Mouse (Mus musculus) embryo, embryonic 11.5 days (tissue): ENCODE measurements around the gene Cd3eap.

Experiments used
- DNase-seq: peaks from one replicate; pipeline ENCODE4 v3.0.0-alpha.2; 2012; ENCODE audit warnings: low read depth, low spot score

Cd3eap gene

GRCm38 (mm10) chr7:19331910-19332309 is 27.4 kb downstream of the Cd3eap start:
- no peak for DNase-seq

DNA sequence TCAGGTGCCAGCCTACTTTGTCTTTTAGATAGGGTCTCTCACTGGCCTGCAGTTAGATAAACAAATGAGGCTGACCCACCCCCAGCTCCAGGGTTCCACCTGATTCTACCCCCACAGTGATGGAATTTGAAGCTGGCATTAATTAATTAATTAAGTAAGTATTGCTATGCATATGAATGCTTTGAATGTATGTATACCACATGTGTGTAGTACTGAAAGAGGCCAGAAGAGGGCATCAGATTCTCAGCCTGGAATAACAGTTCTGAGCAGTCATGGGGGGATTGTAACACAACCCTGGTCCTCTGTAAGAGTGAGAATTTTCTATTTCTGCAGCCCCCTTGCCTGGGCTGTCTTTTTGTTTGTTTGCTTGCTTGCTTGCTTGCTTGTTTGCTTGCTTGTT is 30.9 kb downstream of the Cd3eap start:
- DNase-seq: no peak

DNA sequence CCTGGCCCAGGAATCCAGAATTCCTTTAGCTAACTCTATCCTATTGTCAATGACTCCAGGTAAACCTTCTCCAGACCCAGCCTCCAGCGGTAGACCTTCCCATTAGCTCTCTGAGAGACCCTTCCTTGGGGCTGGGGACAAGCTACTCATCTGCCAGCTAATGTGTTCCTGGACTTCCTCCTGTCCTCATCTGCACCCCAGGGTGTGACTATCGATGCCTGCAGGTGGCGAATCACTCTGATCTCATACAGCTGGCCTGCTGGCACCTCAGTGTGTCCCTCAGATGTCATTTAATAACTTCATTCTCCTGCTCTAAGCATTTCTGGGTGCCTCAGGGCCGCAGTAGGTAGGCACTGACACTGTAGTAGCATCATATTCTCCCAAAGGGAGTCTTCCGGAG is 31.5 kb downstream of the Cd3eap start:
- no peak for DNase-seq

- peak; percentile 80 for DNase-seq
Measured at GRCm38 (mm10) chr7:19327128-19327527, 32.2 kb downstream of the Cd3eap start.

DNA sequence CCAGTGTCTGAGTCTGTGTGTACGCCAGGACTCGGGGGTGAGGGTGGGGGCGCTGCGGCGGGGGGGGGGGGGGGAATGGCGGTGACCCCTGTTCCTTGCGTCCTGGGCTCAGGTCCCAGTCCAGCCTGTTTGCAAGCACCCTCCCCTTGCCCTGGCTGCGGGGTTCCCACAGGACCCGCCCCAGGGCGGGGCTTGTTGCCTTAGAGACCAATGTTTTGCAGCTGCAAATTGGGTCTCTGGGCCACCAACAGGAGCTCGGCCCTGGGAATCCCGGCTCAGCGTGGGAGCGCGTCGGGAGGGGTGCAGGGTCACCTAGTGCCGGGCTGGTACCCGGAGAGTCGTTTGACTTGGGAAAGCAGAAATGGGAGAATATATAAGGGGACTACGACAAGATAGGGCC is 32.9 kb downstream of the Cd3eap start:
- peak; percentile 75 for DNase-seq

GRCm38 (mm10) chr7:19325262-19326199 is 33.8 kb downstream of the Cd3eap start:
- DNase-seq: no peak

DNA sequence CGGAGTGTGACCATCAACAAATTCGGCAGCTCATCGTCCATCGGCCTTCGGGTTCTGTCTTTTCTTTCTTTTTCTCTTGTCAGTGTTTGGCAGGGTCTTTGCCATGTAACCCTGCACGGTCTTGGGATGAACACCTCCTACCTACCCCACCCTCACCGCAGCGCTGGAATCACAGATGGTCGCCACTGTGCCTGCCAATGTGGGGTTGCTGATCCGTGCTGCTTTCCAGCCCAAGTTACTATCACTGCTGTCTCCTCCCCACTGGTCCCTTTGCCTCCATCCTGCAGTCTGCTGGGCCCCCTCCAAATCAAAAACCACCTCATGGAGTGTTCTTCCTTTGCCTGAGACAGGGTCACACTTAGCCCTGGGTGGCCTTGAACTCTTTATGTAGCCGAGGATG is 35.1 kb downstream of the Cd3eap start:
- DNase-seq: no peak

- DNase-seq: no peak
Measured at GRCm38 (mm10) chr7:19322489-19322888, 36.8 kb downstream of the Cd3eap start.

DNA sequence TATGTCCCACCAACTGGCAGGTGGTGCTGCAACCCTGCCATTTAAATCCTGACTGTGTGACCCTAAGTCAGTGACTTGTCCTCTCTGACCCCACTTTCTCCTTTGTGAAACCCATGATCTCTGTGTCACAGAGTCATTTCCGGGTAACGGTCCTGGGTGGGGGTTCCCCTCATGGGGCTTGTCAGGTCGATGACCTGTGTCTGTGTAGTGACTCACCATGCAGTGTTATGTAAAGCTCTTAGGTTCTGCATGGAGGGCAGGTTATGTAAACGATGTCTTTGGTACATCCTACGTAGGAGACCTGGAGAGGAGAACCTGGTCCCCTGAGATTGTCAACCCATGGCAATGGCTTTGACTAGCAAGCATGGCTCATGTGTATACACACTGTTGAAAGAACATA is 37.8 kb downstream of the Cd3eap start:
- DNase-seq: no peak

DNA sequence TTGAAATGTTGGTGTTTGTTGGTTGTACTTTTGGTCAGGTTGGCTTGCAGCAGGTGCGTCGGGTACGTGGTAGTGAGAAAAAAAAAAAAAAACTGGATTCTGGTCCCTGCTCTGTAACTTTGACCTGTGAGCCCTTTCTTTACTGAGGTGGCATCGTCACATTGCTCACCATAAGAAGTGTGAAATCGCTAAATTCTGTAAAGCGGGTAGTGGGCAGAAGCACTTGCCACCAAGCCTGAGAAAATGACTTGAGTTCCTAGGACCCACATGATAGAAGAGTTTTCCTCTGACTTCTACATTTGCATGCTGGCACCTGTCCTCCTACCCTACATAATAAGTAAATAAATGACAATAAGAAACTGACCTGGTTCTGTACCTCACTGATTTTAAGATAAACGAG is 38.6 kb downstream of the Cd3eap start:
- DNase-seq: no peak

DNA sequence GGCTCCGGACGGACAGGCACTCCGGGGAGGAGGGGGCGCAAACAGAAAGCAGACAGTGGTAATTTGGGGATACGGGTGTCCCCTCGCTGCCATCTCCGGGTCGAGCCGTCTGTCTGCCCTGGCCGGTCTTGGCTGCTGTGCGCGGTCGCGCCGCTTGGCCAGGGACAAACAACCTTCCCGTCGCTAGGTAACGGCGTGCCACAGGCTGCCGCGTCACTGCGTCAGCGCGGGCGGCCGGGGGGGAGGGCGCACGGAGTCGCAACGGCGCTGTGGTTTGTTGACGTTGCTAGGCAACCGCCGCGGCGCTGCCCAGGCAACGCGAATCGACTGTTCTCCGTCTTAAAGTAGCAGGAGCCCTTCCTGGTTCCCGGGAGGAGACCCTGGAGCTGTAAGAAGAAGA is 39.4 kb downstream of the Cd3eap start:
- DNase-seq: peak; percentile 96

- no peak for DNase-seq
Measured at GRCm38 (mm10) chr7:19319458-19319857, 39.8 kb downstream of the Cd3eap start.

- DNase-seq: no peak
Measured at GRCm38 (mm10) chr7:19318676-19319075, 40.6 kb downstream of the Cd3eap start.

DNA sequence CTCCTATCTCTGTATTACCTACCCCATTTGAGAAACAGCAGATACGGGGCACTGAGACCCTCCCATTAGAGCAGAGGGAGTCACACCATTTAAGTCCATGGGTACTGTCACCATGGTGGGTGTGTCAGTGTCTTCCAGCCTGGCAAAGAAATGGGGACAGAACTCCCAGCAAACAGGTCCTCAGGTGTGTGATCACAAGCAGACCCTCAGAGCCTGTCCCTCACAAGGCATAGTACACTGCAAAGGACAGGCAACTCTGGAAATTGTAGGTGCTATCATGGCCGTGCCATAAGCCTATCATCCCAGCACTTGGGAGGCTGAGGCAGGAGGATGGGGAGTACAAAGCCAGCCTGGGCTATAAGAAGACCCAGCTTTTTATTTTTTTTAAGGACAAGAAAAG is 41.1 kb downstream of the Cd3eap start:
- no peak for DNase-seq

GRCm38 (mm10) chr7:19316451-19317161 is 42.7 kb downstream of the Cd3eap start:
- DNase-seq: no peak

GRCm38 (mm10) chr7:19314033-19314432 is 45.2 kb downstream of the Cd3eap start:
- no peak for DNase-seq

GRCm38 (mm10) chr7:19311991-19312390 is 47.3 kb downstream of the Cd3eap start:
- DNase-seq: no peak

DNA sequence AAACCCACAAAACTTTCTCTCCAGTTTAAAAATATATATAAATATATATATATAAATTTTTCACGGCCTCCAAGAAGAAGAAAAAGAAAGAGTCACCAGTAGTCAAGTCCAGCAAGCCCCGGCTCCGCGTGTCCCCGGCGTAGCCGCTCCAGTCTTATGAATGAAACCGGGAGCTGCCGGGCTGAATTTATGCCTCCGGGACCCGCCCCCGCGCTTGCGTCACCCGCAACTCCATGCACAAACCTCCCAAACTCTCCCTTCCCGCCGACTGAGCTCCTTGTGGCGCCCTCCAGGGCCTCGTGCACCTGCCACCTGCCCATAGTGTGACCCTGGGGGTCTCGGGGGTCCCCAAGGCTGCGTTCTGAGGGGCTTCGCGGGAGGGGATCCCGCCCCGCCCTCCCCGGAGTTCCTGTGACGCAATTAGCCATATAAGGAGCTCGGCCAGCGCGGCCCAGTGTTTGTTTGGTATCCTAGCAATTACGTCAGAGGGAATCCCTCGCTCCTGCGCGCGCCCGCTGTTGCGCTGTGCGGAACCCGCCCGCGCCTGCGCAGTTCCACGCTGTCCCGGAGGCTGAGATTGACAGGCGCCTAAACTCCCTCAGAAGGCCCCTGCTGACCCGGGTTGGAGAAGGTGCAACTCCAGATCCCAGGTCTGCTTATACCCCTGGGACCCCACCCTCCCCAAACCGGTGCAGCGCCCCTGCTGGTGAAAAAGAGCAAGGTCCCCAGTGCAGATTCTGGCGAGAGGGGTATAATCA is 49.2 kb downstream of the Cd3eap start, which contains the start of gene Fosb:
TSS of gene Fosb (minus strand) at position 168 of the 758 bp plus-strand sequence.
- peak; percentile 92 for DNase-seq

- DNase-seq: no peak
Measured at GRCm38 (mm10) chr7:19309278-19309883, 49.9 kb downstream of the Cd3eap start.

DNA sequence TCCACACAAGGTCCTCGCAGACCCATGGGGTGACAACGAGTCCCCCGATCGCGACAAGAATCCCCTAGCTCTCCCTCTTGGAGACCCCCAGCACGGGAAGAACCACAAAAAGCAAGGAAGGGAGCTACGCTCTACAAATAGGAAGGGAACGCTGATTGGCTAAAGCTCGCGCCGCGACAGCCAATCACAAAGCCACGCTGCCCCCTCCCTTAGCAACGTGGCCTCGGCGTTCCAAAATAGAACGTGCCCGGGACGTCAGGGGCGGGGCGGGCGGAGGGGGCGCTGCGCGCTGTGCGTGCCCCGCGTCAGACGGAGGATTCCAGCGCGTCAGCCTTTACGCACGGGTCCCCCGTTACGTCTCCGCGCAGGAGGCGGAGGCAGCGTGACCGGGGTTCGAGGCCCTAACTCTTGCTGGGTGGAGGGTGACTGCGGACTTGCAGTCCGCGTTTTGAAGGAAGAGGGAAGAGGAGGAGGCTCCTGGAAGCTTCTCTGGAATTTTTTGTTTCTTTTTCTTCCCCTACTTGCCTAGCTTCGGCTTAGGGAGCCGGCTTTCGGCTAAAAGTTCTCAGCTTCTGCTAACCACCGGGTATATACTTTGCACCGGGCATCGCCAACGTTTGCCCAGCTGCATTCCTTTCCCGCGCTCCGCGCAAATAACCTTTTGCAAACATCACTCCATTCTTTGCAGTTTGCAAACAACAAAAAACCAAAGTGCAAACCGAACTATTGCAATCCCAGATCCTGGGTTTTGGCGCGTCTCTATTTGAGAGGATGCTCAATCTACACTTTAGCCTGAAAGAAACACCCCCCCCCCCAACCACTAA is 50.6 kb downstream of the Cd3eap start:
- peak; percentile 91 for DNase-seq
